Mouse (Mus musculus) heart, adult 9 months (tissue): ENCODE measurements around the gene Sesn2.
"Not testable (repeated sequence)": the region's sequence is repeated elsewhere in the genome, so short reads cannot be mapped to it uniquely, and the experiment has no call there.

ENCODE experiments used
- DNase-seq, 2 experiments: peaks; one replicate each; pipeline ENCODE4 v3.0.0; 2022; ENCODE audit warnings: low spot score in 2 of 2

Sesn2 gene

DNA sequence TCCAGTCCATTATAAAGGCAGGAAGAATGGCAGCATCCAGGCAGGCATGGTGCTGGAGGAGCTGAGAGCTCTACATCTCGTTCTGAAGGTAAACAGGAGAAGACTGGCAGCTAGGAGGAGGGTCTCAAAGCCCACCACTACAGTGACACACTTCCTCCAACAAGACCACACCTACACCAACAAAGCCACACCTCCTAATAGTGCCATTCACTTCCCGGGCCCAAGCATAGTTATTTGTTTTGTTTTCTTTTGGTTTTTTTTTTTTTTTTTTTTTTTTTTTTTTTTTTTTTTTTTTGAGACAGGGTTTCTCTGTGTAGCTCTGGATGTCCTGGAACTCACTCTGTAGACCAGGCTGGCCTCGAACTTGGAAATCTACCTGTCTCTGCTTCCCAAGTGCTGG is 28.2 kb downstream of the Sesn2 start:
- not testable (repeated sequence) for DNase-seq

DNA sequence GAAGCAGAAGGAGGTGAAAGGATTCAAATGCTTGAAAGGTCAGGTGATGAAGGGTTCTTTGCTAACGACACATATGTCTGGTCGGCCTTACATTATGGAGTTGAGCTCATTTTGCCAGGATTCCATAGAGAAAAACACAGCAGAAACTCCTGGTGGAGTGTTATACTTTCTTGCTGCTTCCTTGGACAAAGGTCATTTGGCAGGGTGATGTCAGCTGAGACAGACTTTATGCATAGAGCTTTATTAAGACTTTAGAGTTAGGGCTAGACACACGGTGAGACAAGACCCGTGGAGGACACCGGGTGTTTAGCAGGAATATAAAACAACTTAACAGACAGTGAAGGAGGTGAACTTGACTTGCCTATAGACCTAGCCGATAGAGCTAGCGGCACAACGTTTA is 32.5 kb downstream of the Sesn2 start:
- DNase-seq, result no peak

DNA sequence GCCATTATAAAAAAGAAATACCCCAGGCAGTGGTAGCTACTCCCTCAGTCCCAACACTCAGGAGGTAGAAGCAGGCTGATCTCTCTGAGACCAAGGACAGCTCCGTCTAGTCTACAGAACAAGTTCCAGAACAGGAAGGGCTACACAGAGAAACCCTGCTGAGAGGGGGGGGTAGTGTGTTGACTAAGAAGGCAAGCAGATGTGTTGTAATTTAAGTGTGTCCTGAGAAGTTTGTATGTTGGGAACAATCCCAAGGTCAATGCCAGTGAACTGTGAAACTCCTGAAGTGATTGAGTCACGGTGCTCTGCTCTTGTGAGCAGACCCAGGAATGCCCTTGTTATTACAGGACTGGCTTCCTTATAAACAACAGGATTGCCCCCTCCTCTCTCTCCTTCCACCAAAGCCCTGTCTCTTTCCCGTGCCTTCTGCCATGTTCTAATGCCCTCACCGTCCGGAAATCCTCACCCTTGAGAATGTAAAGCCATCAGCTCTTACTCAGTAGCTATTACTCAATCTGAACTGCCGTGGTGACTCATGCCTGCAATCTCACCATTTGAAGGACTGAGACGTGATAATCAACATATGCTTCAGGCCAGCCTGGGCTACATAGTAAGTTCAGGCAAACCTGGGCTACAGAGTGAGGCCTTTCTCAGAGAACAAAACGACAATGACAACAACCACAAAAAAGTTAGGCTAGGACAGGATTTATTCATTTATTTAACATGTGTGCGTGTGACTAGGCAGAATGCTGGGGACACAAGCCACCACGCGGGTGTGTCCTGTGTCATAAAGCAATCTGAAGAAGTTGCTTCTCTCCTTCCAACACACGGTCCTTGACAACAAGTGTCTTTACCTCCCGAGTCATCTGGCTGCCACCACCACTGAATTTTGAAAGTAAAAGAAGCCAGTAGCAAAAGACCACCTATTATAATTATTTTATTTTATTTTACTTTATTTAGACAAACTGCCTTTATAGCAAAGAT is 34.1 kb downstream of the Sesn2 start:
- no peak for DNase-seq

DNA sequence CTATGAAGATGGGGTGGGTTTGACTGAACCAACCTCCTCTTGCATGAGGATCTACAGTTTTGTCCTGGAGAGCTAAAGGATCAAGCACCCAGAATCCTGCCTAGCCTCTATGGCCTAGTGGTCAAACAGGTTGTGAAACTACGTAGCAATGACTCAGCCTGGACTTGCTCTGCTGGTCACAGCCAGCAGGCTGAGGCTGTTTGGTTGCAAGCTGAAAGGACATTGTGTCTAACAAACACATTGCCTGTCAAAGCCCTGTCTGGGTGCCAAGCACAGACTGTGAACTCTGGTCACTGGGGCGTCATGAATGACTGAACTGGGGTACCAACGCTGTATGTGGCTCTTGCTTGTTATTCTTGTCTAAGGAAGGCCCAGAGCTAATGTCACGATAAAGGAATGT is 35.7 kb downstream of the Sesn2 start:
- no peak for DNase-seq

DNA sequence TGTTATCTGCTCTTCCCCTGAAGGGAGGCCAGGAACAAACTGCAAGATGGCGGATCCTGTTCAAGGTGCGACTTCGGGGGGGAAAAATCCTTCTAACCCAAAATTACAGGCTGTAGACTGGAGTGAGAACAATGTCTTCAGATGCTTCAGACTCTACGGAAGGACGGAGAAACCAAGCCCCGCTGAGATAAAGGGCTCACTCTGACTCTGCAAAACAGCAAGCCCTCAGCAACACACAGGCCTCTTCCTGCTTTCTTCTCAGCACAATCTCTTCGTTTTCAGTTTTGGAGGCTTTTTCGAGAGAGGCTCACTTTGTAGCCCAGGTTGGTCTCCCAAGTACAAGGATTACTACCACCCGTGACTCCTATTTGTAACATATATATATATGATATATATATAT is 36.9 kb downstream of the Sesn2 start:
- no peak for DNase-seq

GRCm38 (mm10) chr4:132469873-132470272 is 40.4 kb downstream of the Sesn2 start:
- DNase-seq, result no peak

DNA sequence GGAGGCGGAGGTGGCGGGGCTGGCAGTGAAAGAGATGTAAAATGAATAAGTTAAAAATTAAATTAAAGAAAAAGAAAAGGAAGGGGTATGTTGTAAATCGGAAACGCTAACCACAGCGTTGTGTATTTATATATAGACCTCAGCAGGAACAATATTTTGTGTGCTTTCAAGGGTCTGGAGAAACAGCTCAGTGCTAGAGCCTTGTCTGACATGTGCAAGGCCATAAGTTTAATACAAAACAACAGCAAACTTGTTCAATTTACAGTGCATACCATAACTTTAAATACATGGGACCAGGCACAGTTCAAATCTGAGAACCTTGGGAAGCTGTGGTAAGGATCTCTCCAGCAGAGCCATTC is 46.1 kb downstream of the Sesn2 start:
- no peak for DNase-seq

- peak; percentile 91 to 93 for DNase-seq
Observed at GRCm38 (mm10) chr4:132463430-132464254, 46.7 kb downstream of the Sesn2 start, which contains the start of gene Med18. Gene Med18 (minus strand): TSS chr4:132463921.

DNA sequence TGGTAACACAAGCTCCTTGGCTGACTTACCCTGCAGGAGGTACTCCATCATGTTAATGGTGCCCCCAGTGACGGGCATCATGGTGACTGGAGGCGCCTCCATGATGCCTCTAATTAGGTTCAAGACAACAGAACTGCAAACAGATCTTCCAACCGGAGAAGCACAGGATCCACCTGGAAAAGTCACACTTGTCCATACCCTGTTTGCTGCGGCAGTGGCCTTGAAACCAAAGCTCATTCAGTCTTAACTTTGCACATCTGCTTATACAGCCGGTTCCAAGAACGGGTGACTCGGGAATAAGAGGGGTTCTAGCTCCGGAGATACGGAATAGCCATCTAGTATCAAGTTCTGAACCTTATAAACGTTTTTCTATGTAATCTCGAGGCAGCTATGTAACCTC is 47.5 kb downstream of the Sesn2 start:
- no peak for DNase-seq

GRCm38 (mm10) chr4:132460225-132460624 is 50.1 kb downstream of the Sesn2 start:
- no peak for DNase-seq

- no peak for DNase-seq
Observed at GRCm38 (mm10) chr4:132455561-132455960, 54.7 kb downstream of the Sesn2 start.

DNA sequence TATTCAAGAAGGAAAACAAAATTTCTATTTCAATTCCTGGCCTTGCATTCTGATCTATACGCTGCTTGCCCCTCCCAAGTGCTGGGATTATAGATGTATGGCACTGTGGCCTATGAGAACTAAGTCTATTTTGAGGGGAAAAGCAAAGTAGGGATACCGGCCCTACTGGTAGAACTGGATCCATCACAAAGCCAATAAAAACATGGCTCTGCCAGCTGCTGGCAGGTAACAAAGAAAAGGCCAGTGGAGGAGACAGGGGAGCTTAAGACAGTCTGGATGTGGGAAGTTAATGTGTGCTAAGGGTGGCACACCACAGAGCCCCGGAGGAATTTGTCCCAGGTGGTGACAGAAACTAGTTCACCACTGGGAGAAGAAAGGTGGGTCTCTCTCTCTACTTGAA is 55.2 kb downstream of the Sesn2 start:
- no peak for DNase-seq

DNA sequence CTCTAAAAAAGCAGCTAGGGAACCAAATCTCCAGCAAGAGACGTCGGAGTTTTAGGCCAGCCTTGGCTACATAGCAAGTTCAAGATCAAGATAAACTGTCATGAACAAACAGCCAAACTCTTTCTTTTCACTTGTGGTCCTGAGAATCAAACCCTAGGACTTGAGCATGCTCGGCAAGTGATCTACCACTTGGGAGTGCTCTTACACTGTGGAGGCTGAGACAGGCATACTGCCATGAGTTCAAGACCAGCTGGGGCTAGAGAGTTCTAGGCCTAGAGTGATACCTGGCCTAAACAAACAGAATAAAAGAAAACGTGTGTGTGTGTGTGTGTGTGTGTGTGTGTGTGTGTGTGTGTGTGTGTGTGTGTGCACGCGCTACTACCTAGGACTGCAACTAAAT is 56.1 kb downstream of the Sesn2 start:
- DNase-seq, result no peak

DNA sequence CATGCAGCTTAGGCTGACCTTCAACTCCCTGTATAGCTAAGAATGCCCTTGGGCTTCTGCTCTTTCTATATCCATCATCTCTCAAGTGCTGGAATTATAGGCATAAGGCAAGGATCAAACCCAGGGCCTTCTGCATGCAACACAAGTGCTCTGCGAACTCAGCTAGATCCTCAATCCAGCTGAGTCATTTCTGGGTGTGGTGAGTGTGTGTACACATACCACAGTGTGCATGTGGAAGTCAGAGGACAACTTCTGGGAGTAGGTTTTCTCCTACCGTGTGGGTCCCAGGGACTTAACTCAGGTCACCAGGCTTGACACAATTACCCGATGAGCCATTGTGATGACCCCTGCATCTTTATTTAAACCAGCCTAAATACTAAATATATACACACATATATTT is 60.5 kb downstream of the Sesn2 start:
- DNase-seq, result no peak

DNA sequence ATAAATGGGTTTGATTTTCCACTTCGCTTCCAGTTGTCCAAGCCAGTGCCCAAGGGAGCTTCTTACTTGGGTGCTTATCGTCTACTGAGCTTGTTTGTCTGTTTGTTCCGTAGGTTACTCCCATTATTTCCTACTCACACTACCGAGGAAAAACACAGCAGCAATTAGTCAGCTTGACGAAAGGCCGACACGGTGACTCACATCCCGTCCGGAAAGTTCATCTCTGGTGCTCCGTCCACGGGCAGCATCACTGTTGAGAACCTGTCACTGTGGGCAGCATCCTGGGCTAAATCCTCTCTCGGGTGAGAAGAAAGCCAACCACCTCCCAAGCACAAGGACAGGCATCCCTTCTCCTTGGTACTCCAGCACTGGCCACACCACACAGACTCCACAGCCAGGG is 64.2 kb downstream of the Sesn2 start:
- no peak for DNase-seq

DNA sequence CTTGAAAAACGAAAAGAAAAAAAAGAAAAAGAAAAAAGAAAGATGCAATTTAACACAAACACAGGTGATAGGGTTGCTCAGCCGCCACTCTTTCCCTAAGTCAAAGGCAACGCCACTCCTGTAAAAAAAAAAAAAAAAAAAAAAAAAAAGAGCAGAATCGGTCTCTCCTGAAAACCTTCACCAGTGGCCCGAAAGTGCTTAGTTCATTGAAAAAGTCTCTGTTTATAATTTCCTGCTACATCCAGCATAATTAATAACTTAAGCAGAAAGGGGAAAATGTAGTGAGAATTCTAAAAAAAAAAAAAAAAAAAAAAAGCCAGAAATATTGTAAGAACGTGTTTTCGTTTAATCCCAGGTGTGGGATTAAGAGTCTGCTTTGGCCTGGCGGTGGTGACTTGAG is 65.8 kb downstream of the Sesn2 start:
- no peak for DNase-seq
